Mouse (Mus musculus) cerebellum, adult 2 months (tissue): ENCODE measurements around the gene Gpr107.

ENCODE experiments used
- CTCF ChIP-seq: fragments of 200-500 bp; IDR thresholded peaks from 2 replicates; pipeline ENCODE4 v1.5.1; 2011; ENCODE audit warnings: low read depth, mild to moderate bottlenecking, control low read depth, low read length, moderate library complexity, borderline replicate concordance; ENCODE audit not compliant: insufficient read depth
- POLR2A ChIP-seq: fragments of 200-500 bp; IDR thresholded peaks from 2 replicates; pipeline ENCODE4 v1.6.1; 2011; ENCODE audit warnings: low read length, control low read depth, borderline replicate concordance; ENCODE audit not compliant: insufficient read depth

- TF ChIP-seq CTCF (no peak), POLR2A (no peak)
Measured at GRCm38 (mm10) chr2:31137018-31137590, 15.0 kb upstream of the Gpr107 start.
